Mouse (Mus musculus) G1E (cell line): Measurements from ENCODE around the gene Hmox2.

Experiments
- CTCF ChIP-seq: IDR thresholded peaks from 2 replicates; pipeline ENCODE4 v1.5.1; 2012; ENCODE audit warnings: low read depth, low read length, inconsistent platforms, mixed read lengths
- GATA1 ChIP-seq: IDR thresholded peaks from 2 replicates; pipeline ENCODE4 v1.6.1; 2012; ENCODE audit warnings: borderline replicate concordance, low read length, inconsistent platforms, mixed read lengths
- POLR2AphosphoS5 ChIP-seq: IDR thresholded peaks from 2 replicates; pipeline ENCODE4 v1.6.1; 2012; ENCODE audit warnings: low read depth, low read length, inconsistent platforms; ENCODE audit not compliant: insufficient replicate concordance

GRCm38 (mm10) chr16:4701211-4701610, 24.9 kb upstream of the Hmox2 start:
- TF ChIP-seq CTCF (no peak), POLR2AphosphoS5 (no peak), GATA1 (no peak)
